Mouse (Mus musculus): ENCODE measurements at regions not wholly inside any gene's neighbourhood (a gene's known extent, or its start where the extent isn't known, plus 50 kb on each side); places are given as distances from the start of the nearest gene placed in this dataset.

DNA sequence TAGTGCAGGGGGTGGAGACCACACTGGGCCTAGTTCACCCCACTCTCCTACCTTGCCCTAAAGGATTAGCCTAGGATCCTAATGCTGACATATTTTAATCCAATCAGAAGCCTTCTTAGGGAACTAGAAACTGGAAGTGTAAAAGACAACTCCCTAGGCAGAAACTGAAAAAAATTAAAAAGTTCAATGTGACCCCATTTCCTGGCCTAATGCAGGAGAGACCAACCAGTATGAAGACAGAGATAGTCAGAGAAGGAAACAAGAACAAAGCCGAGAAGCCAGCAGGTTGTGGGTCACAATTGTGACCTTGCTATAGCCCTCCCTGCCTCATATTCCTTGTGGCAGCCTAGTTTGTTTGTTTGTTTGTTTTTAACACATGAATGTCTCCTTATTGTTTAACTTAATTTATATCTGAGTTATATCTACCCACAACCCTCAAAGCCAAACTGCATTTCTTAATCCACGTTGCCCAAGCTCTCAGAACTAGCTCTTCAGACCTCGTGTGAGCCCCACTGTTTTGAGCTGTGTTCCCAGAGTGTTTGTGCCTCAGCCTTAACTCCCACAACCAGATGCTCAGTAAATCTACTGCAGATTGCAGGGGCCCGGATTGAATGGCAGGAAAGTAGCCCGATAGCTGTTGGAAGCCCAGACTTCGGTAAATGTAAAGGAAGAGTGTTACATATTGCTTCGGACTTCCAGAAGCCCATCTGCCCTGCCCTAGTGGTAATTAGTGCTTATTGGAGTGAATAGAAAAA lies 139.0 kb upstream of the Tbl1xr1 start:
- DNase-seq (ENCODE audit: extremely low read depth), result no peak
- H3K27ac ChIP-seq (ENCODE audit: insufficient read depth, low read depth), result peak overlapping the region; percentile 81; the same call in 1 of the 2 replicates
- H3K4me3 ChIP-seq (replicated peaks in 1 of 3; ENCODE audit: low read depth in 2 of 3, low read length in 2 of 3, poor library complexity in 1 of 3), result no peak overlapping the region
- H3K4me1 ChIP-seq (ENCODE audit: control insufficient read depth in 1 of 2, insufficient read depth in 2 of 2), result peaks cover 13 to 82% of the 10 kb centered on the region in 2 experiments
- H3K79me2 ChIP-seq (replicated peaks; ENCODE audit: control insufficient read depth, extremely low read depth, insufficient read depth, poor library complexity, severe bottlenecking), result no peaks in the 10 kb centered on the region
- dilution Hi-C loops (cut with MboI; ENCODE audit: extremely low pct_ligation_motif_present, extremely low pct_unique_long_range_greater_than_20kb, low sequenced_read_pairs), result no loop called here
- no peaks in the 10 kb centered on the region for H3K27me3 ChIP-seq (replicated peaks)
- H3K4me2 ChIP-seq (ENCODE audit: insufficient read depth, low read depth, poor library complexity, severe bottlenecking), result peak overlapping the region; percentile 93
- H3K9ac ChIP-seq (ENCODE audit: insufficient read depth, low read depth), result peak overlapping the region; percentile 66
- no peaks in the 10 kb centered on the region for H3K9me3 ChIP-seq (replicated peaks; ENCODE audit: low read length)
- H3K36me3 ChIP-seq (replicated peaks in 1 of 2; ENCODE audit: control insufficient read depth in 1 of 2, insufficient read depth in 1 of 2, low read length in 1 of 2), result no peaks in the 10 kb centered on the region
- TF ChIP-seq MAX (IDR thresholded peaks at IDR 0.05; ENCODE audit: low read length) (no peak), ZMIZ1 (IDR thresholded peaks at IDR 0.05; ENCODE audit: low read depth, low read length) (no peak), POLR2A (IDR thresholded peaks at IDR 0.05; ENCODE audit: low read depth, low read length) (no peak), TCF12 (IDR thresholded peaks at IDR 0.05; ENCODE audit: low read depth, low read length) (no peak)
- in situ Hi-C loops (cut with MboI; ENCODE audit: low pct_ligation_motif_present, low pct_unique_long_range_greater_than_20kb, low sequenced_read_pairs), result loop anchor here (5.0 to 25.0 kb wide), 4 partner anchors 135 to 1275 kb away; no protein-coding TSS in a partner anchor

DNA sequence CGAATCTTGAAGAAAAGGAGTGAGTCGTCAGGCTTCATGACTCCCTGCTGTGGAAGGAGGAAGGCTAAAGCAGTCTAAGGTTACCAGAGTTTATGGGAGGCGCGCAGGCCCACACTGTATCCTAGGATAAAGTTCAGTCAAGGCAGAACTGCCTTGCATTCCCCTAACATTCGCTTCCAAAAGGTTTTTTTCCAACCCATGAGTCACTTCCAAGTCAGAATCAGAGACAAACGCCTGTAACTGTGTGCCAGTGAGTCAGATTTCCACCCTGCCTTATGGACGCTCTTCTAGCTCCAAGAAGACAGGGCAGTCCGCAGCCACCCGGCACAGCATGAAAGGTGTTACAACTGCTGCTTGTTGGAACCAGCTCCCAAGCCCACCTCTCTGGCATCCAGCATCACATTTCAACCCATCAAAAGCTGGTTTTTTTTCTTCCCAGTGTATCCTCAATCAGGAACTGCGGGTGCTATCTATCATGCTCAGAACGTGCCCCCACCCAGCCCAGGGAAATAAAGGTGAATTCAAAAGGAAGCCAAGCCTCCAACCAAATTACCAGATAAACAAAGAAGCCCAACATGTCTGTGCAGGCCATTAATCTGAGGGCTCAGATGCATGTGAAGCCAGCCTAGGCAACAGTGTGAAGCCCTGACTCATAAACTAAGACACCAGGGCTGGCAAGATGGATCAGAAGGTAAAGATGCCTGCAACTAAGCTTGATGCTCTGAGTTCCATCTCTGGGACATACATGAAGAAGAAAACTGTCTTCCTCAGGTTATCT lies 138.2 kb upstream of the Tbl1xr1 start:
- Histone ChIP-seq H3K9ac (ENCODE audit: insufficient read depth, low read depth) (no peak overlapping the region), H3K27ac (ENCODE audit: insufficient read depth, low read depth) (no peak overlapping the region), H3K4me1 (ENCODE audit: control insufficient read depth in 1 of 2, insufficient read depth in 2 of 2) (peaks cover 15 to 82% of the 10 kb centered on the region in 2 experiments), H3K4me3 (replicated peaks in 1 of 3; ENCODE audit: low read depth in 2 of 3, low read length in 2 of 3, poor library complexity in 1 of 3) (no peak overlapping the region), H3K79me2 (replicated peaks; ENCODE audit: control insufficient read depth, extremely low read depth, insufficient read depth, poor library complexity, severe bottlenecking) (no peaks in the 10 kb centered on the region), H3K4me2 (ENCODE audit: insufficient read depth, low read depth, poor library complexity, severe bottlenecking) (no peak overlapping the region), H3K27me3 (replicated peaks) (no peaks in the 10 kb centered on the region), H3K36me3 (replicated peaks in 1 of 2; ENCODE audit: control insufficient read depth in 1 of 2, insufficient read depth in 1 of 2, low read length in 1 of 2) (no peaks in the 10 kb centered on the region), H3K9me3 (replicated peaks; ENCODE audit: low read length) (no peaks in the 10 kb centered on the region)
- in situ Hi-C loops (cut with MboI; ENCODE audit: low pct_ligation_motif_present, low pct_unique_long_range_greater_than_20kb, low sequenced_read_pairs), result loop anchor here (5.0 to 25.0 kb wide), 4 partner anchors 134 to 1276 kb away; no protein-coding TSS in a partner anchor
- dilution Hi-C loops (cut with MboI; ENCODE audit: extremely low pct_ligation_motif_present, extremely low pct_unique_long_range_greater_than_20kb, low sequenced_read_pairs), result no loop called here
- TF ChIP-seq ZMIZ1 (IDR thresholded peaks at IDR 0.05; ENCODE audit: low read depth, low read length), result no peak
- no peak for TF ChIP-seq MAX (IDR thresholded peaks at IDR 0.05; ENCODE audit: low read length)
- TF ChIP-seq ZKSCAN1 (IDR thresholded peaks at IDR 0.05; ENCODE audit: borderline replicate concordance, low read depth, low read length), result no peak
- TF ChIP-seq JUND (conservative IDR thresholded peaks at IDR 0.05; ENCODE audit: low read depth, low read length), result no peak
- no peak for TF ChIP-seq RCOR1 (conservative IDR thresholded peaks at IDR 0.05; ENCODE audit: low read depth, low read length)
- TF ChIP-seq TBP (conservative IDR thresholded peaks at IDR 0.05; ENCODE audit: low read depth, low read length), result no peak
- no peak for TF ChIP-seq SMC3 (IDR thresholded peaks at IDR 0.05; ENCODE audit: low read depth, low read length)
- no peak for TF ChIP-seq RAD21 (IDR thresholded peaks at IDR 0.05; ENCODE audit: low read depth, low read length)
- TF ChIP-seq USF2 (conservative IDR thresholded peaks at IDR 0.05; ENCODE audit: low read depth, low read length), result no peak
- TF ChIP-seq CHD1 (IDR thresholded peaks at IDR 0.05; ENCODE audit: low read depth, low read length), result no peak
- no peak for TF ChIP-seq KAT2A (IDR thresholded peaks at IDR 0.05; ENCODE audit: insufficient replicate concordance, low read length)
- no peak for TF ChIP-seq MYC (IDR thresholded peaks at IDR 0.05; ENCODE audit: low read depth, low read length)
- TF ChIP-seq USF1 (IDR thresholded peaks at IDR 0.05; ENCODE audit: low read depth, low read length), result no peak
- no peak for TF ChIP-seq E2F4 (IDR thresholded peaks at IDR 0.05; ENCODE audit: insufficient replicate concordance, low read depth, low read length)
- TF ChIP-seq POLR2AphosphoS2 (IDR thresholded peaks at IDR 0.05; ENCODE audit: low read depth, low read length), result no peak
- no peak for DNase-seq (ENCODE audit: extremely low read depth)

Data from CH12.LX (cell line).